Mouse (Mus musculus) liver, adult 2 months (tissue): ENCODE data around the gene Eps8l3.

Experiments used
- CTCF ChIP-seq: fragments of 200-500 bp; IDR thresholded peaks from 2 replicates; pipeline ENCODE4 v1.5.1; 2011; ENCODE audit warnings: low read depth, low read length, control low read depth
- POLR2A ChIP-seq: fragments of 200-500 bp; IDR thresholded peaks from 2 replicates; pipeline ENCODE4 v1.6.1; 2011; ENCODE audit warnings: low read length, control low read depth; ENCODE audit not compliant: insufficient read depth; ENCODE audit errors: extremely low read depth

DNA sequence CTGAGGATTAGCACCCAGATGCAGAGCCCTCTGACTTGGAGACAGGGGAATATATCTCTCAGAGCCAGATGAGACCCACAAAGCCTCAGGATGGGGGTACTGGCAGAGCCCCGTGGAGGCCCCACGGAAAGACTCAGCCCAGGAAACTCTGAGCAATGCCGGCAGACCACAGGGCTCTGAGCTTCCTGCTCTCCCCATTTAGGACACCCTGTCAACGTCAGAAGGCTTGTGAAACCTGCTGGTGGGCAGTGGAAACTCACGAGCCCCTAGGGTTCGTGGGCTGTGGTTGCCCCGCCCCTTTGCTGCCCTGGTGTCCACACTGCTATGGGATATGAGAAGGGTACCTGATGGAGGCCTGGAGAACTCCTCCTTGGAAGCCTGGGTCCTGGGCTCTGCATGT, 24.2 kb upstream of the Eps8l3 start:
- TF ChIP-seq CTCF (no peak), POLR2A (no peak)
